Mouse (Mus musculus) embryonic stem cell, embryonic (primary cell): ENCODE data around the gene Cilp.

Experiments used
- CTCF ChIA-PET, 4 experiments: fragments of 300-600 bp in 2 of 4; fragments of 350-600 bp in 2 of 4; sonication (Branson Sonifier 250); formaldehyde crosslinking; loops; one replicate each; lab custom pipeline; 2022; ENCODE audit warnings: inconsistent platforms in 2 of 4; lab: Charles Lee
- POLR2A ChIA-PET, 4 experiments: fragments of 300-600 bp in 2 of 4; fragments of 350-600 bp in 2 of 4; sonication (Branson Sonifier 250); formaldehyde crosslinking; loops; one replicate each; lab custom pipeline; 2022; ENCODE audit warnings: antibody characterized with exemption in 4 of 4, inconsistent platforms in 1 of 4; lab: Charles Lee

Cilp gene

GRCm38 (mm10) chr9:65239731-65240130 lies 25.2 kb upstream of the Cilp start:
- ChIA-PET CTCF (interaction anchor here in 1 of 4 experiments (0.6 kb wide), 1 partner anchor 59 kb away, joined by 4 read pairs; no protein-coding TSS in a partner anchor), POLR2A (interaction anchor here in 1 of 4 experiments (0.6 to 1.2 kb wide), 2 partner anchors 13 to 44 kb away, joined by 3 read pairs; no protein-coding TSS in a partner anchor)

GRCm38 (mm10) chr9:65240587-65240986 lies 24.4 kb upstream of the Cilp start:
- POLR2A ChIA-PET: interaction anchor here in 1 of 4 experiments (1.2 kb wide), 1 partner anchor 14 kb away, joined by 3 read pairs; no protein-coding TSS in a partner anchor
- CTCF ChIA-PET: no interaction called here

- POLR2A ChIA-PET: interaction anchor here in 1 of 4 experiments (1.1 to 1.2 kb wide), 2 partner anchors 27 to 46 kb away, joined by 3 to 4 read pairs; no protein-coding TSS in a partner anchor
- CTCF ChIA-PET: no interaction called here
These were observed 23.0 kb upstream of the Cilp start for GRCm38 (mm10) chr9:65241973-65242372.

GRCm38 (mm10) chr9:65243249-65243648 lies 21.7 kb upstream of the Cilp start:
- CTCF ChIA-PET: interaction anchor here in 3 of 4 experiments (0.6 to 1.7 kb wide), 6 partner anchors 13 to 140 kb away, joined by 3 to 19 read pairs (median 8); no protein-coding TSS in a partner anchor
- POLR2A ChIA-PET: interaction anchor here in 2 of 4 experiments (1.0 to 1.9 kb wide), 7 partner anchors 11 to 47 kb away, joined by 3 to 8 read pairs (median 3); no protein-coding TSS in a partner anchor

- POLR2A ChIA-PET: interaction anchor here (0.8 to 1.9 kb wide), 13 partner anchors 10 to 219 kb away, joined by 3 to 8 read pairs (median 3); no protein-coding TSS in a partner anchor
- CTCF ChIA-PET: interaction anchor here in 3 of 4 experiments (0.6 to 1.7 kb wide), 6 partner anchors 14 to 139 kb away, joined by 3 to 6 read pairs (median 4); no protein-coding TSS in a partner anchor
These were observed 20.8 kb upstream of the Cilp start for GRCm38 (mm10) chr9:65244036-65244806.

GRCm38 (mm10) chr9:65247502-65248376 lies 17.2 kb upstream of the Cilp start:
- POLR2A ChIA-PET: interaction anchor here (0.6 to 3.2 kb wide), 16 partner anchors 9 to 777 kb away, joined by 3 to 19 read pairs (median 4); partner anchors contain the start of genes Parp16 (in 1 of the 4) and Pdcd7 (in 1 of the 4)
- CTCF ChIA-PET: interaction anchor here in 3 of 4 experiments (0.6 to 0.8 kb wide), 3 partner anchors 10 to 293 kb away, joined by 3 to 4 read pairs (median 4); no protein-coding TSS in a partner anchor

GRCm38 (mm10) chr9:65248377-65248690 lies 16.6 kb upstream of the Cilp start:
- POLR2A ChIA-PET: interaction anchor here in 2 of 4 experiments (0.6 to 3.2 kb wide), 4 partner anchors 13 to 52 kb away, joined by 3 to 19 read pairs (median 4); partner anchors contain the start of gene Parp16 (in 1 of the 2)
- CTCF ChIA-PET: interaction anchor here in 2 of 4 experiments (0.5 to 0.6 kb wide), 2 partner anchors 8 to 122 kb away, joined by 4 read pairs; no protein-coding TSS in a partner anchor

- ChIA-PET POLR2A (interaction anchor here in 1 of 4 experiments (0.8 kb wide), 1 partner anchor 56 kb away, joined by 3 read pairs; no protein-coding TSS in a partner anchor), CTCF (interaction anchor here in 1 of 4 experiments (0.6 kb wide), 1 partner anchor 392 kb away, joined by 4 read pairs; no protein-coding TSS in a partner anchor)
These were observed 13.0 kb upstream of the Cilp start for GRCm38 (mm10) chr9:65252026-65252425.

- ChIA-PET POLR2A (interaction anchor here in 3 of 4 experiments (0.6 to 3.5 kb wide), 13 partner anchors 9 to 1236 kb away, joined by 3 to 23 read pairs (median 3); partner anchors contain the start of gene Spg21 (in 1 of the 3)), CTCF (interaction anchor here in 1 of 4 experiments (0.8 kb wide), 1 partner anchor 32 kb away, joined by 3 read pairs; no protein-coding TSS in a partner anchor)
These were observed 8.9 kb upstream of the Cilp start for GRCm38 (mm10) chr9:65255906-65256600.

- CTCF ChIA-PET: interaction anchor here in 3 of 4 experiments (0.6 to 2.6 kb wide), 9 partner anchors 9 to 1126 kb away, joined by 3 to 8 read pairs (median 3); no protein-coding TSS in a partner anchor
- POLR2A ChIA-PET: interaction anchor here (0.5 to 3.5 kb wide), 17 partner anchors 11 to 639 kb away, joined by 3 to 23 read pairs (median 4); no protein-coding TSS in a partner anchor
These were observed 7.6 kb upstream of the Cilp start for GRCm38 (mm10) chr9:65257218-65257910.

- ChIA-PET POLR2A (interaction anchor here in 2 of 4 experiments (0.8 to 3.5 kb wide), 8 partner anchors 10 to 63 kb away, joined by 3 to 23 read pairs (median 5); no protein-coding TSS in a partner anchor), CTCF (interaction anchor here in 3 of 4 experiments (0.6 to 2.6 kb wide), 4 partner anchors 16 to 347 kb away, joined by 3 to 8 read pairs (median 3); no protein-coding TSS in a partner anchor)
These were observed 5.6 kb upstream of the Cilp start for GRCm38 (mm10) chr9:65259366-65259765.

GRCm38 (mm10) chr9:65261591-65262230 lies 3.3 kb upstream of the Cilp start:
- ChIA-PET CTCF (interaction anchor here in 2 of 4 experiments (0.6 to 1.3 kb wide), 4 partner anchors 36 to 48 kb away, joined by 3 to 5 read pairs (median 4); no protein-coding TSS in a partner anchor), POLR2A (interaction anchor here in 3 of 4 experiments (0.6 to 1.5 kb wide), 11 partner anchors 14 to 1534 kb away, joined by 3 to 8 read pairs (median 3); partner anchors contain the start of gene Aph1b (in 1 of the 3))

GRCm38 (mm10) chr9:65262641-65263120 lies 2.3 kb upstream of the Cilp start:
- ChIA-PET POLR2A (interaction anchor here in 3 of 4 experiments (0.6 to 3.0 kb wide), 6 partner anchors 13 to 1533 kb away, joined by 3 to 10 read pairs (median 5); partner anchors contain the start of gene Aph1b (in 1 of the 3)), CTCF (interaction anchor here in 1 of 4 experiments (0.7 kb wide), 1 partner anchor 1143 kb away, joined by 3 read pairs; no protein-coding TSS in a partner anchor)

- POLR2A ChIA-PET: interaction anchor here in 3 of 4 experiments (0.5 to 1.2 kb wide), 4 partner anchors 17 to 1096 kb away, joined by 3 to 4 read pairs (median 3); no protein-coding TSS in a partner anchor
- CTCF ChIA-PET: interaction anchor here in 1 of 4 experiments (0.6 kb wide), 1 partner anchor 331 kb away, joined by 3 read pairs; no protein-coding TSS in a partner anchor
These were observed 2.9 kb downstream of the Cilp start for GRCm38 (mm10) chr9:65267742-65268515.
